Mouse (Mus musculus) embryonic facial prominence, embryonic 10.5 days (tissue): ENCODE data around the gene Tmem97. TPM values are rescaled to one million over a fixed set of nuclear protein-coding genes. Genes with fewer than 3 reads are reported as not detected.
"Not testable (repeated sequence)": the region's sequence is repeated elsewhere in the genome, so short reads cannot be mapped to it uniquely, and the experiment has no call there.

ENCODE experiments used
- DNase-seq: peaks from one replicate; pipeline ENCODE4 v3.0.0-alpha.2; 2017; ENCODE audit warnings: low spot score
- H3K27ac ChIP-seq: fragments of 300-500 bp; sonication (generic); replicated peaks from 2 replicates; pipeline ENCODE4 v1.5.1; 2016; ENCODE audit warnings: mild to moderate bottlenecking
- H3K27me3 ChIP-seq: fragments of 300-500 bp; sonication (generic); replicated peaks from 2 replicates; pipeline ENCODE4 v1.6.1; 2016; ENCODE audit warnings: low read depth, mild to moderate bottlenecking; ENCODE audit not compliant: poor library complexity, severe bottlenecking
- H3K36me3 ChIP-seq: fragments of 300-500 bp; sonication (generic); replicated peaks from 2 replicates; pipeline ENCODE4 v1.6.1; 2016; ENCODE audit warnings: mild to moderate bottlenecking, moderate library complexity
- H3K4me1 ChIP-seq: fragments of 300-500 bp; sonication (generic); 2 replicates; pipeline ENCODE4 v1.6.1; 2016
- H3K4me3 ChIP-seq: fragments of 300-500 bp; sonication (generic); 2 replicates; pipeline ENCODE4 v1.5.1; 2016; ENCODE audit warnings: mild to moderate bottlenecking, moderate library complexity
- H3K9me3 ChIP-seq: fragments of 300-500 bp; sonication (generic); 2 replicates; pipeline ENCODE4 v1.6.1; 2016; ENCODE audit warnings: mild to moderate bottlenecking
- WGBS: fragments of 180-500 bp; shearing (Covaris S2); methylation state at CpG from one replicate; pipeline ENCODE4 v1.1.7; 2016; 5-methylcytosine and 5-hydroxymethylcytosine counted together
- polyA plus RNA-seq: library from polyadenylated mRNA; unstranded; fragments of >200 nt; fragmentation: Nextera tagmentation; extraction: Ambion mirVana; gene quantifications from 2 replicates; pipeline ENCODE4 v1.2.1, GENCODE M21; 2016

Tmem97 gene
- polyA plus RNA-seq: 89.6 and 96.6 TPM in 2 replicates

- Histone ChIP-seq H3K9me3 (peaks cover 7% of the 10 kb centered on the region; the same call in 1 of the 2 replicates), H3K27me3 (no peaks in the 10 kb centered on the region), H3K27ac (peak within 1 kb of the TSS; percentile 89), H3K36me3 (peaks cover 19% of the 10 kb centered on the region), H3K4me3 (peak within 1 kb of the TSS; percentile 84), H3K4me1 (peaks cover 26% of the 10 kb centered on the region)
- WGBS: under 1% methylated on average over 60 of the region's 60 CpGs
- peak; percentile 97 for DNase-seq
These were observed at the start of gene Tmem97 for GRCm38 (mm10) chr11:78550168-78551058. Gene Tmem97 (minus strand): TSS chr11:78550777.

- H3K36me3 ChIP-seq: peaks cover 17% of the 10 kb centered on the region
- H3K4me1 ChIP-seq: peaks cover 44% of the 10 kb centered on the region
- DNase-seq: no peak
- no peak overlapping the region for H3K4me3 ChIP-seq
- WGBS: 83% methylated on average over 4 of the region's 4 CpGs
- no peak overlapping the region for H3K27ac ChIP-seq
- no peaks in the 10 kb centered on the region for H3K9me3 ChIP-seq
- H3K27me3 ChIP-seq: no peaks in the 10 kb centered on the region
These were observed 49.5 kb upstream of the Tmem97 start for GRCm38 (mm10) chr11:78600051-78600450.

GRCm38 (mm10) chr11:78598763-78599415 is 48.3 kb upstream of the Tmem97 start:
- WGBS: 70% methylated on average over 3 of the region's 3 CpGs
- Histone ChIP-seq H3K36me3 (peaks cover 20% of the 10 kb centered on the region), H3K27ac (no peak overlapping the region), H3K9me3 (no peaks in the 10 kb centered on the region), H3K4me3 (no peak overlapping the region), H3K27me3 (no peaks in the 10 kb centered on the region), H3K4me1 (peaks cover 45% of the 10 kb centered on the region)
- no peak for DNase-seq

- DNase-seq: peak; percentile 51
- H3K4me1 ChIP-seq: peaks cover 45% of the 10 kb centered on the region
- H3K4me3 ChIP-seq: no peak overlapping the region
- H3K9me3 ChIP-seq: no peaks in the 10 kb centered on the region
- no peaks in the 10 kb centered on the region for H3K27me3 ChIP-seq
- peaks cover 12% of the 10 kb centered on the region for H3K36me3 ChIP-seq
- no peak overlapping the region for H3K27ac ChIP-seq
These were observed 46.2 kb upstream of the Tmem97 start for GRCm38 (mm10) chr11:78596750-78597149.

- peaks cover 12% of the 10 kb centered on the region for H3K36me3 ChIP-seq
- H3K27ac ChIP-seq: no peak overlapping the region
- H3K4me1 ChIP-seq: peaks cover 43% of the 10 kb centered on the region
- DNase-seq: no peak
- no peaks in the 10 kb centered on the region for H3K27me3 ChIP-seq
- no peaks in the 10 kb centered on the region for H3K9me3 ChIP-seq
- no peak overlapping the region for H3K4me3 ChIP-seq
- 90% methylated on average over 2 of the region's 2 CpGs for WGBS
These were observed 45.2 kb upstream of the Tmem97 start for GRCm38 (mm10) chr11:78595773-78596172.

GRCm38 (mm10) chr11:78594271-78594964 is 43.8 kb upstream of the Tmem97 start:
- H3K4me1 ChIP-seq: peaks cover 35% of the 10 kb centered on the region
- H3K27me3 ChIP-seq: no peaks in the 10 kb centered on the region
- no peak for DNase-seq
- H3K4me3 ChIP-seq: no peak overlapping the region
- no peaks in the 10 kb centered on the region for H3K9me3 ChIP-seq
- WGBS: 90% methylated on average over 6 of the region's 6 CpGs
- peaks cover 14% of the 10 kb centered on the region; the same call in 1 of the 2 replicates for H3K36me3 ChIP-seq
- H3K27ac ChIP-seq: no peak overlapping the region

GRCm38 (mm10) chr11:78587677-78588076 is 37.1 kb upstream of the Tmem97 start:
- H3K4me1 ChIP-seq, DNase-seq, H3K9me3 ChIP-seq, H3K4me3 ChIP-seq, H3K27ac ChIP-seq, H3K27me3 ChIP-seq: not testable (repeated sequence)
- 93% methylated on average over 1 of the region's 1 CpGs for WGBS
- peaks cover 54% of the 10 kb centered on the region for H3K36me3 ChIP-seq

- peaks cover 70% of the 10 kb centered on the region for H3K36me3 ChIP-seq
- H3K27ac ChIP-seq: no peak overlapping the region
These were observed 35.5 kb upstream of the Tmem97 start for GRCm38 (mm10) chr11:78586099-78586498.

GRCm38 (mm10) chr11:78582848-78583247 is 32.3 kb upstream of the Tmem97 start:
- Histone ChIP-seq H3K36me3 (peaks cover 85% of the 10 kb centered on the region), H3K4me1 (no peaks in the 10 kb centered on the region), H3K9me3 (0 out of 2 replicates have a peak, but pooled peaks cover 4% of the 10 kb centered on the region), H3K27me3 (no peaks in the 10 kb centered on the region), H3K27ac (no peak overlapping the region), H3K4me3 (no peak overlapping the region)
- no peak for DNase-seq
- WGBS: 92% methylated on average over 6 of the region's 6 CpGs

More at GRCm38 (mm10) chr11:78586099-78586498, 35.5 kb upstream of the Tmem97 start:
- DNase-seq: no peak
- H3K27me3 ChIP-seq: no peaks in the 10 kb centered on the region
- no peaks in the 10 kb centered on the region for H3K4me1 ChIP-seq
- 0 out of 2 replicates have a peak, but pooled peaks cover 4% of the 10 kb centered on the region for H3K9me3 ChIP-seq
- no peak overlapping the region for H3K4me3 ChIP-seq

- Histone ChIP-seq H3K4me3 (no peak overlapping the region), H3K27ac (no peak overlapping the region), H3K27me3 (no peaks in the 10 kb centered on the region), H3K4me1 (no peaks in the 10 kb centered on the region), H3K36me3 (peaks cover 87% of the 10 kb centered on the region), H3K9me3 (no peaks in the 10 kb centered on the region)
- WGBS: 74% methylated on average over 2 of the region's 2 CpGs
- no peak for DNase-seq
These were observed 24.4 kb upstream of the Tmem97 start for GRCm38 (mm10) chr11:78574975-78575374.

GRCm38 (mm10) chr11:78574536-78574935 is 24.0 kb upstream of the Tmem97 start:
- no peak for DNase-seq
- Histone ChIP-seq H3K9me3 (no peaks in the 10 kb centered on the region), H3K4me1 (no peaks in the 10 kb centered on the region), H3K4me3 (no peak overlapping the region), H3K36me3 (peaks cover 86% of the 10 kb centered on the region), H3K27me3 (no peaks in the 10 kb centered on the region), H3K27ac (no peak overlapping the region)
- 91% methylated on average over 3 of the region's 3 CpGs for WGBS

GRCm38 (mm10) chr11:78574031-78574430 is 23.5 kb upstream of the Tmem97 start:
- peaks cover 88% of the 10 kb centered on the region for H3K36me3 ChIP-seq
- not testable (repeated sequence) for H3K27me3 ChIP-seq, H3K9me3 ChIP-seq, H3K4me1 ChIP-seq, H3K4me3 ChIP-seq, DNase-seq, H3K27ac ChIP-seq
- 93% methylated on average over 4 of the region's 4 CpGs for WGBS
